Mouse (Mus musculus): Measurements from ENCODE around the gene Btbd16.
A peak's percentile ranks its signal among the peaks of the same experiment; 100 is the strongest.

The Btbd16 gene

DNA sequence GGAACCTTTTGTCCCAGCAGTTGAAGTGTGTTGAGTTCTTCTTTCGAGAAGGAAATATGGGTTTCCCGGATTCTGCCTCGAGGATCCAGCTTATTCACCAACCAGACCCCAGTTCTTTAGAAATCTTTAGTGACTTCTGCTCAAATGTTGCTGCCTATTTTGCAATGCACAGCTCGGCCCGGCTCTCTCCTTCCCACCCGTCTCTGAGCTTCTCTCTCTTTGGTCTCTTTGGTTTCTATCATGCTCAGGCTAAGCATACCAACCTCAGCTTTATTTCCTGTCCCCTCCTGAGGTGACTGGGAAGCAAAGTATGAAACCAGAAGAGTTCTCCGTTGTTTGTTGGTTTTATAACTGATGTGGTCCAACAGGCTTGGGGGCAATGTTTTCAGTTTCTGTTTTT lies 42.4 kb downstream of the Btbd16 start:
- no peak for DNase-seq (ENCODE audit: low read depth, low spot score)

DNA sequence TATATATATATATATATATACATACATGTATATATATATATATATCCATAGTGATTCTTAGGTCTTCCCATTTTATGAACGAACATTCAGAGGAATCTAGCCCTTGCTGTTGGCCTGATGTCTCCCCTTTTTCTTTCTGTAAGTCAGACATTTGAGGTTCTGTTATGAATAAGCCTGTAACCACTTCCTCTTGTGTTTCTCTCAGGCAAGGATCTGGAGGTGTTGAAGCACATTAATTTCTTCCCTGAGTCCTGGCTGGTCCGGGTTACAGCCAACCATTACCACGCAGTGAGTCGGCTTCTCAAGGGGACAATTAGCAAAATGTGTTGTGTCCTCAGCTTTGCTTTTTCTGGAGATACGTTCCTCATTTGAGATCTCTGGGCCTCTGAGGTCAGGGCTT lies 44.9 kb downstream of the Btbd16 start:
- peak; percentile 40 for DNase-seq (ENCODE audit: low read depth, low spot score)

DNA sequence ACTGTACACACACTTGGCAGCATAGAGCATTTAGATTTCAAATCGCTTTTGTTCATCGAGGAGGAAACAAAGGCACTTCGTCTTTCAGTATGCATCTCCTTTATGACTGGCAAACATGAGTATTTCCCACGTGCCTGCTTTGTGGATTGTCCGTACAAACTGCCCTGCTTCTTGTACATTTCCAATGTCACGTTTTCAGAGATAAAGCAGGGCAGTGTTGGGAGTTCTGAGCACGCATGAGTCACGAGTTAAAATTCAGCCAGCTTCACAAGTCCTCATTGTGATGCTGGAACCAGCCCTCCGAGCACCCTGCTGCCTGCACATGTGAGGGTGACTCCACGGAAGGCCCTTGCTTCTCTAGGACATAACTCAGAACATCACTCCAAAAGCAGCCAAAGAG lies 45.8 kb downstream of the Btbd16 start:
- DNase-seq (ENCODE audit: low read depth, low spot score): no peak

DNA sequence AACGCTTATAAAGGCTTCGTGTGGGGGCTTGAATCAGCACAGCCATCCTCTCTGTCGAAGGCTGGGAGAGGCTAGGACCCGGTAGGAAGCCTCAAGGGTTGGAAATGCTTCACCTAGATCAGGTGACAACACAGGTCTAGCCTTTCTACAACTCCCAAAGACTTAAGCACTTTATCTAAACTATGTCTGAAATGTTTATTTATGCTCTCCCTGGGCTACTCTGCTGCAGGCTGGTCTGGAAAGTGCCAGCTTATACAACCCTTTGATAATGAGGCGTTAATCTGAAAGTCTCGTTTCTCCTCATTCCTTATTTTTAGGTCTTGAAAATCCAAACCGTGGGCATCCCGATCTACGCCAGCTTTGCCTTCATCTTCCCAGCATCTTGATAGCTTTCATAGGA lies 50.1 kb downstream of the Btbd16 start:
- no peak for DNase-seq (ENCODE audit: low read depth, low spot score)

DNA sequence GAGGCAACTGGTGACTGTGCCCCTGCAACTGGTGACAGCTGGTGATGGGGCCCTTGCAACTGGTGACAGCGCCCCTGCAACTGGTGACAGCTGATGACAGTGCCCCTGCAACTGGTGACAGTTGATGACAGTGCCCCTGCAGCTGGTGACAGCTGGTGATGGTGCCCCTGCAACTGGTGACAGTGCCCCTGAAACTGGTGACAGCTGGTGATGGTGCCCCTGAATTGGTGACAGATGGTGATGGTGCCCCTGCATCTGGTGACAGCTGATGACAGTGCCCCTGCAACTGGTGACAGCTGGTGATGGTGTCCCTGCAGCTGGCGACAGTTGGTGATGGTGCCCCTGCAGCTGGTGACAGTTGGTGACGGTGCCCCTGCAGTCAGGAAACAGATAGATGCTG lies 52.5 kb downstream of the Btbd16 start:
- DNase-seq (ENCODE audit: low read depth, low spot score): no peak

DNA sequence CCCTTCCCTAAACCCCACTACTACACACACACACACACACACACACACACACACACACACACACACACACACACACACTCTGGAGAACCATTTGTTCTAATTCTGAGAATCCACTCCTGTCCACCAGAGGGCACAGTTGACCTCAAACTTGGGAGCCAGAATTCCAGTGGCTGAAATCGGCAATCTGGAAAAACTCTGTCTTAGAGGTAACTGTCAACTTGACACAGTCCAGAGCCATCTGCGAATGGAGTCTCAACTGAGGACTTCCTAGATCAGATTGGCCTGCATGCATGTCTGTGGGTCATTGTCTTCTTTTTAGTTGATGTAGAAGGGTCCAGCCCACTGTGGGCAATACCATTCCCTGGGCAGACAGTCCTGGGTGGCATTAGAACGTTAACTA lies 53.6 kb downstream of the Btbd16 start:
- peak; percentile 39 for DNase-seq (ENCODE audit: low read depth, low spot score)

DNA sequence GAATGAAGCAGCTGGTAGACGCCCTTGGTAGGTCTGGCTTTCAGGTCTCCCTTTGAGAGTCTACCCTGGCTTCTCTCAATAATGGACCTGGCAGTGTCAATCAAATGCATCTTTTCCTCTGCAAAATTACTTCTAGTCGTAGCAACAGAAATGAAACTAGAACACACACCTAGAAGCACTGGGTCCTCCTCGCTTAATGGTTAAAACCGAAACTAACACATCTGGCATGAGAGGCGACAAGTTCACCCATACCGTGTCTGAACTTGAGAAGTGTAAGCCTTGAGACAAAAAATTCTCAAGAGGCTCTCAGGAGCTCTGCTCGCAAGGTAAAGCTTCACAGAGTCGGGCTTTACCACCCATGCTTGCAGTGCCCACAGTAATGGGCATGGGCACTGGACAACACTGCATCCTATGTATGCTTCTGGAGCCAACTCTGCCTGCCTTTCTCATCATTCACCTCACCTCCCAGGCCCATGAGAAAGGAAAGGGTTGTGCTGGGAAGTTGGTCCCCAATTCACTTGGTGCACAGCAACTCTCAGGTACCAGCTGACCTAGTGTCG lies 54.1 kb downstream of the Btbd16 start:
- peak; percentile 67 for DNase-seq (ENCODE audit: low read depth, low spot score)

DNA sequence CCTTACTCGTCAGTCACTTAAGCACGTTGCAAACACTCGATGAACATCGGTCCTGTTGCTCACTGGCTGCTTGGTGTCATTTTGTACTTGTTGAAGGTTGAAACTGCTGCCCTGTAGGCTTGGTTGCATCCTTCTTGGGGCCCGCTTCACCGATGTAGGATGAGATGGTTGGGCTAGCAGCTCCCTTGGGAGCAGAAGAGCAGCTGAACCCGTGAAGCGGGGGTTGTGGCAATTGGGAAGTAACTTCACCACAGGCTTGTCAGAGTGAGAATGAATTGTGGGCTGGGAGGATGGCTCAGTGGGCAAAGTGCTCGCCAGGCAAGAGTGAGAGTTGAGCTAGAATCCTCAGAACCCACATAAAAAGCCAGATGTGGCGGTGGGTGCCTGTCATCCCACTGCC lies 54.6 kb downstream of the Btbd16 start:
- DNase-seq (ENCODE audit: low read depth, low spot score): peak; percentile 24

DNA sequence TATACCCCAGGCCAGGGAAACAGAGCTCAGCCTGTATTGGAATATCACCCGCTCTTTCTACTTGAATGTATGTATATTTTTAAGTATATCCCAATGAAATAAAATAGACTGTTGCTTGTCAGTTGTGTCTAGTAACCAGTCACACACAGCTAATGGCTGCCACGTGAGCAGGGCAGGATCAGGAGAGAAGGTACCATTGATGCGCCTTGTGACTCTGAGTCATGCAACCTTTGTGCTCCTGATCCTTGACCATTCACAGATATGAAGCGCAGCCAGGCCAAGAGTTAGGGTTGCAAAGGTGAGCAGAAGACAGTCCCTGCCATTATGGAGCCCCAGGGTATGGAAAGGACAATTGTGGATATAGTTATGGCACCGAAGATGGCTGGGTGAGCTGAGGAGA lies 57.7 kb downstream of the Btbd16 start:
- DNase-seq (ENCODE audit: low read depth, low spot score): no peak

DNA sequence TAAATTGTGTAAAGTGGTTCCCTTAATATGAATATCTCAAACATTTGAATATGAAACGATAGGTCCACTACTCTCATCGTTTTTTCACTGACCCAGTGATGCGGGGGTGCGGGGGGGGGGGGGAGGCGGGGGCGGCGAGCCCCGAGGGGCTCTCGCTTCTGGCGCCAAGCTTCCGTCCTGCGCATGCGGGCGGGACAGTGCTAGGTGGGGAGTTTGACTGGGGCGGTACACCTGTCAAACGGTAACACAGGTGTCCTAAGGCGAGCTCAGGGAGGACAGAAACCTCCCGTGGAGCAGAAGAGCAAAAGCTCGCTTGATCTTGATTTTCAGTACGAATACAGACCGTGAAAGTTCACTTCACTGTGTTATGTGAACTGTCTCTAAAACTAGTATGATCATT lies 60.4 kb downstream of the Btbd16 start:
- peak; percentile 93 for DNase-seq (ENCODE audit: low read depth, low spot score)

DNA sequence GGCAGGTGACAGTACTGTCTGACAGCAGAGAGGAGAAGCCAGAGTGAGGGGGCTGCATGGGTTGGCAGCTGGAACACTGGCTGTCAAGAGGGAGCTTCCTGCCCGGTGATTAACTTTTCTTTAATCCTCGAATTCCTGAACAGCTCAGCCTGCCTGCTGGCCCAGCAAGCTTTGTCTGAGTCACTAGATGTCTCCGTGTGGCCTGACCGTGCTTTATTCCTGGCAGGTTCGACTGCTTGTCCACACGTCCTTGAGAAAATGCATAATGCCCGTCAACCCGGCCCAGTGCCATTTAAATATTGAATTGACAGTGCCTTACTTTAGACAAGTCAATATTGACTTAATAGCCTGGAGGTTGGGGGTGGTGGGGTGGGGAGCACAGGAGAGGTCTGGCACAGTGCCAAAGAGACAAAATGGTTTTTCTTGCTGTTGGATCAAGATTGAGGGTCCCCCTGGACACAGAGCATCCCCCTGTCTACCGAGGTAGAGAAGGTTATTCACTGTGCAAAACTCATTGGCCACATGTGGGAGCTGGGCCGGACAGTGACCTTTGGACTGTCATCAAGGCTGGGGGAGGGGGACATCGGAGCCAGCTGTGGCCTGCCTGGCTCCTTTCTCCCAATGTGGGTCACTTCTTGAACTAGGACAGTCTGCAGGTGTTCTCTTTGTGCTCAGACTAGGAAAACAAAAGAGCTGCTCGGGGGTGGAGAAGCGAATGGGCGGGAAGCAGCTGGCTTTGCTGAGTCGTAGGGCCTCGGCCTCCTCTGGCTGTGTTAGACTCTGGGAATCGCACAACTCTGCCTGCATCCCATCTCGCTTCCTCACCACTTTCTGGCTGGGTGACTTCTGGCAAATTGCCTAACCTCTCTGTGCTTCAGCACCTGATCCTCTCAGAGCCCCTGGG lies 61.3 kb downstream of the Btbd16 start:
- no peak for DNase-seq (ENCODE audit: low read depth, low spot score)

DNA sequence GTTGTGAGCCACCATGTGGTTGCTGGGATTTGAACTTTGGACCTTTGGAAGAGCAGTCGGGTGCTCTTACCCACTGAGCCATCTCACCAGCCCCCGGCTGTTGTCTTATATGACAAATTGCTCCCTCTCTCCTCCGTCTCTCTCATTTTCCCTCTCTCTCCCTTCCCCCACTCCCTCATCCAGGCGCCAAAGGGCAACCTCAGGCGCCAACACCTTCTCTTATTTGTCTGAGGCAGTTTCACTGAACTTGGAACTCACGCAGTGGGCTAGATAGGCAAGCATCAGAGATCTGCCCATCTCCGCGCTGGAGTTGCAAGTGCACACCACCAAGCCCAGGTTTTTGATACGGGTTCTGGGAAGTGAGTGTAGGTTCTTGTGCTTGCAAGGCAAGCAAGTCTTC lies 62.2 kb downstream of the Btbd16 start:
- DNase-seq (ENCODE audit: low read depth, low spot score): no peak

DNA sequence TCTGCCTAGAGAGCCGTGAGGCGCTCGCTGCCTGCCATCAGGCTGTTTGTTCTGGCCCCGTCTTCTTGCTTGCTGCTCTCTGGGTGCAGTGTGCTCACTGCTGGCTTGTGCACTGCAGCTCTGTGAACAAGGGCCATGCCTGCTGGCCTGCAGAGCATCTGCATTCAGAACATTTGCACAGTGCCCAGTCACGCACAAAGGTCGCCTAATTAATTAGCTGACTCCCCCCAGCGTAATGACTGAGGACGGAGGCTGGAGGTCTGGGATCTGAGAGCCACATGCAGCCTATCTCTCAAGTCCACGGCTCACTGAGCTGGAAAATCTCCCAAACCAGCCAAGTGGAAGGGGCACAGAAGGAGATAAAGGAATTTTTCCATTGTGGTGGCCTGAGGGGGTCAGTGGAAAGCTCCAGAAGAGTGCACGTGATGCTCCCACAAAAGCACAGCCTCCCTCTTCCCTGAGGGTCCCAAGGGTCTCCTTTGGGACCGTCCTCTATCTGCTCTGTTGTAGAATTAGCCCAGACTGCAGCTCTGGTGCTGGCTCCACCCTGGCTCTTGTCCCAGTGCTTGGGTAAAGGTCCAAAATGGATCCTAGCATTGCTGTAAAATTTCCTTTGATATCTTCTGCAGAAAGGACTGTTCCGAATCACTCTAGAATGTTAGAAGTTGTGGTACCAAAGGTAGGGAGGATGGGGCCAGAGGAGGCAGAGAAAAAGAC lies 64.2 kb downstream of the Btbd16 start:
- no peak for DNase-seq (ENCODE audit: low read depth, low spot score)

DNA sequence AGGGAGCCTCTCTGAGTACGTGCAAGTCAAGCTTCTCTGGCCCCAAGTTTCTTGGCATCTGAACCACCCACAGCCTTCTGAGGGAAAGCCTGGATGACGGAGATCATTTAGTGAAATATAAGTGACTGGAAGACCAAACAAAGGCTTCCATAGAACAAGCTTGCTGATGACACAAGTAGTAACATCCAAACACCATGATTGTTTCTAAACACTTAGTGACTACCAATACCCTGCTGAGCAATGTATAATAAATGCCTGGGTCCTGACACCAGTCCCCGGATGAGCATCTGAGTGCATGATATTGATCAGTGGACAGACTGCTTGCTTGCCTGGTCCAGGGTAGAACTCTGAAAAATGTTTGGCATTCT lies 64.8 kb downstream of the Btbd16 start:
- no peak for DNase-seq (ENCODE audit: low read depth, low spot score)

DNA sequence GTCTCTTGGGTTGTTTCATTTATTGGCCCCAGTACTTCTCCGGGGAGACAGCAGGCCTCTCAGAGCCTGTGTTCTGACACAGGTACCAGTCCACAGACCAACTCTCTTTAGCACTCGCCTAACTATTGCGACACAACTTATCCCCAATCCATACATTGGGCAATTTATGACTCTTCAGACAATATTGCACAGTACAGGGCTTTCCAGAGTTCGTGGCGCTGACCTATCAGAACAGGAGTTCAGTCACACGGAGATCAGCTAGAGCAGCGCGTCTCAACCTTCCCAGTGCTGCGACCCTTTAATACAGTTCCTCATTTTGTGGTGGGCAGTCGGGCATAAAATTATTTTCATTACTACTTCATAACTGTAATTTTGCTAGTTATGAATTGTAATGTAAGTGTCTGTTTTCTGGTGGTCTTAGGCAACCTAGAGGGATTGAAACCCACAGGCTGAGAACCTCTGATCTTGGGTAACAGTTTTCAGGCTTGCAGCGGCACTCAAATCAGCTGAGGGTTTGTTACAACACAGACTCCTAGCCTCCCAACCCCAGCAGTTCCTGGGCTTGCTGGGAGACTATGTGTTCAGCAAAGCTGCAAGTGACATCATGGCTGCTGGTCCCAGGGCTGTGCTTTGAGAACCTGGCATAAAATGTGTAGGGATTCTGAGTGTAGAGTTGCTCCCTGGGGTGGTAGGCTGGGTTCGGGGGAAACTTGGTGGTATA lies 65.7 kb downstream of the Btbd16 start:
- no peak for DNase-seq (ENCODE audit: low read depth, low spot score)

DNA sequence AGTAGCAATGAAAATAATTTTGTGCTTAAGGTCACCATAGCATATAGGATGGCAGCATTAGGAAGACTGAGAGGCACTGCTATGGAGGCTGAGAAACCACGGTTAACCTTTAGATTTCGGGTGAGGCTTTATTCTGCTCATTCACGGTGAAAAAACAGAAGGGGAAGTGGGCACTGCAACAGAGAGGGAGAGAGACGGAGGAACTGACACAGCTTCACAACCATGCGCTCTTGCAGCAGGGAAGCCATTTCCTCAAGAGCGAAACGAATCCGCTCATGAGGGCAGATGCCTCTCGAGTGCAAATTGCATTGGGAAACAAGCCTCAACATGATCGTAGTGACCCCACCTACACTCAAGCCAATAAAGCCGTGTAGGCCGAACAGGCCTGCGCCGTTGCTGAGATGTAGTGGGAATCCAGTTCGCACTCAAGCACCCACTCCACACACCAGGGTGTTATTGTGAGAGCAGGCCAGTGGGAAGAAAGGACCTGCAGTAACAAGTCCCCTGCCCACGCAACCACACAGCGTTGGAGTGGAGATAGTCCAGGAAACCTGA lies 73.4 kb downstream of the Btbd16 start:
- no peak for DNase-seq (ENCODE audit: low read depth, low spot score)

DNA sequence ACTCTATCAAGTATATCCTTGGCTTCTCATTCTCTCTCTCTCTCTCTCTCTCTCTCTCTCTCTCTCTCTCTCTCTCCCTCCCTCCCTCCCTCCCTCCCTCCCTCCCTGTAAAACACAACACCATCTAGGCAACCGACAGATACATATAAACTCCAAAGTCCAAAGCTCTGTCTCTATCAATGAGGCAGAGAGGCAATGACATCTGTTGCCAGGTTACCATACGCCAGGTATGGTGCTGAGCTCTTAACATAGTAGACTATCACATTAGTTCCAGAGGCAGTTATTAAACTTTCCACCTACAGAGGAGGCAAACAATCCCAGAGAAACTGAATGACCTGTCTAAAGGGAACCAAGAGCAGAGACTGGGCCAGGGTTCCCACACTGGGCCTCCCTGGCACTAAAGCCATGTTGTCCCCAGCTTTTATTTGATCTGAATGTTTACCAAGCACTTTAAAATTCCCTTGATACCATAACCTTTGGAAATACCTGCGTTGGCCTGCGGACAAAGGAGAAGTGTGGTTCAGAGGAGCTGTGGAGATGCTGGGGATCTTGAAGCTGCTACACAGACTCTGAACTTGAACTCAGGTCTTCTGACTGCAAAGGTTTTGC lies 80.9 kb downstream of the Btbd16 start:
- no peak for DNase-seq (ENCODE audit: low read depth, low spot score)

DNA sequence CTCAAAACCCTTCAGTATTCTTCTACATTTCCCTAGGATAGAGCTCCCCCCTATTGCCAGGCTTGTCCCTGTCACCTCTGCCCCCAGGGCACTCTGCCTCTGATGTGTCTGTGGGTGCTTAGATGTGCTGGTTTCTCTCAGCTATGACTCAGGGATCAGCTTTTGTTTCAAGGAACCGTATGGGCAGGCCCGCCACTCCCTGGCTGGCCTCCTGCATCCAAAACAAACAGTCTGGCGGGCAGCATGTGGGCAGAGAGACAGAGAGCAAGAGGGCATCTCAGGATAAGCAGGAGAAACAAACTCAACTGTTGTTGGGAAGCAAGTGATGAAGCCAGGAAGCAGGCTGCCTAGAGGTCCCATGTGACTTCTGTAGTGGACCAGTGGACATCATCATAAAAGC lies 81.8 kb downstream of the Btbd16 start:
- no peak for DNase-seq (ENCODE audit: low read depth, low spot score)

DNA sequence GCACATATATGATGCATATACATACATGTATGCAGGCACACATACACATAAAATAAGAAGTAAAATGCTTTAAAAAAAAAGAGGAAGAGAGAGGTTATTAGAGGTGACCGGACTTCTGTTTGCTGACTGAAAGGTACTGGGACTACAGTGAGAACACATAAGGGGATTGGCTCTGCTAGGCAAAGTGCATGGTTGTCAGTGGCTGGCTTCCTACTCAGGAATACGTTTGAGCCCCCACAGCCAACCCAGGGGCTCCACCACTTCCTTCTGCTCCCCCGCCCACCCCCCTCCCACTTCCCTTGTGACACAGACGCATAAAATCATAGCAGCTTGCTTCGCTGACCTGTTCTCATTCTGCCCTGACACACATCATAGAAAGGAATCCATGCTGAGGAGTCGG lies 84.1 kb downstream of the Btbd16 start:
- DNase-seq (ENCODE audit: low read depth, low spot score): no peak

DNA sequence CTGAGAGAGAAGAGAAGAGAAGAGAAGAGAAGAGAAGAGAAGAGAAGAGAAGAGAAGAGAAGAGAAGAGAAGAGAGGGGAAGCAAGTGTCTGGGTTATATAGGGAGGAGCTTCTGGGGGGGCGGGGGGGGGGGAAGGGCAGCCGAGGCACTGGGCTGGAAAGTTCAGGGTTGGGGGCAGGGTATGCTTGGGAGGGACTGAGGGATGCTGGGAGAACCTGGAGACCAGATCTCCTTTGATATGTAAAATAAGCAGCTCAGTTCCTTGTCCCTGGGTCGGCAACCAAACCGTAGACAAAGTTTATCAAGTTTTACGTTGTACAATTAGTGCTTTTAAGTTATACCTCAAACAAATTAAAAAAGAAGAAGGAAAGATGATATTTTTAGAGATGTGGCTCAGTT lies 86.1 kb downstream of the Btbd16 start:
- DNase-seq (ENCODE audit: low read depth, low spot score): no peak

DNA sequence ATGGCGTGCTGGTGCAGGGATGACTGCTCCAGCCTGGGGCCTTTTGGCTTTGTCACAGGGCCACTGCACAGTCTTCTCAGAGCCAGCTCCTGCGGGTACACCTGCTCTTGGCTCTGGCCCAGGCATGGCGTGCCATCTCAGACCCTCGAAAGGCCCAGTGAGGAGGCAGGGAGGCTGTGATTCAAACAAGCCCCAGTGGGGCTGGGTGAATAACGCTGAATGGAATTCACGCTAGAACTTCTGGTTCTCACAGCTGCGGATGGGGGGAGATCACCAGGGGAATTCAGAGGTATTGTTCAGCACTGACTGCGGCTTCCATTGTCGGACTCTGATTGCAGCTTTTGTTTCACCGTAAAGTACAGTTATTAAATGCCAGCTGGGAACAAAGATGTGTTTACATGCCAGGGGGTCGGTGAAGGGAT lies 86.9 kb downstream of the Btbd16 start:
- no peak for DNase-seq (ENCODE audit: low read depth, low spot score)

Data from CD4-positive helper T cell, adult 2 months (primary cell).